Mouse (Mus musculus): ENCODE measurements around the gene Hdac10. TPM values are rescaled to one million over a fixed set of nuclear protein-coding genes. Genes with fewer than 3 reads are reported as not detected.

Hdac10 gene
- polyA plus RNA-seq, 1 experiment from 2014 or later, result 23.4 TPM

GRCm38 (mm10) chr15:89144965-89145364 lies 16.5 kb upstream of the Hdac10 start:
- Histone ChIP-seq H3K27me3 (ENCODE audit: control insufficient read depth, insufficient read depth, low read depth, low read length) (peaks cover 60% of the 10 kb centered on the region), H3K9ac (ENCODE audit: low read length) (no peak overlapping the region), H3K9me3 (ENCODE audit: control insufficient read depth, low read length) (no peaks in the 10 kb centered on the region), H3K4me2 (ENCODE audit: low read depth, low read length) (no peak overlapping the region), H3K4me3 (ENCODE audit: low read length) (no peak overlapping the region), H3K4me1 (replicated peaks; ENCODE audit: control insufficient read depth, insufficient read depth, low read length) (peaks cover 33% of the 10 kb centered on the region), H3K27ac (ENCODE audit: low read length) (no peak overlapping the region), H3K36me3 (ENCODE audit: control insufficient read depth, insufficient read depth, low read length) (no peaks in the 10 kb centered on the region)
- WGBS, result 79% methylated on average over 11 of the region's 11 CpGs
- no peak for ATAC-seq (ENCODE audit: low read depth)

GRCm38 (mm10) chr15:89143134-89143533 lies 14.6 kb upstream of the Hdac10 start:
- Histone ChIP-seq H3K4me2 (ENCODE audit: low read depth, low read length) (no peak overlapping the region), H3K4me1 (replicated peaks; ENCODE audit: control insufficient read depth, insufficient read depth, low read length) (peaks cover 32% of the 10 kb centered on the region), H3K27ac (ENCODE audit: low read length) (no peak overlapping the region), H3K4me3 (ENCODE audit: low read length) (no peak overlapping the region), H3K9me3 (ENCODE audit: control insufficient read depth, low read length) (no peaks in the 10 kb centered on the region), H3K36me3 (ENCODE audit: control insufficient read depth, insufficient read depth, low read length) (no peaks in the 10 kb centered on the region), H3K27me3 (ENCODE audit: control insufficient read depth, insufficient read depth, low read depth, low read length) (peaks cover 55% of the 10 kb centered on the region), H3K9ac (ENCODE audit: low read length) (no peak overlapping the region)
- 49% methylated on average over 2 of the region's 2 CpGs for WGBS
- ATAC-seq (ENCODE audit: low read depth), result no peak

GRCm38 (mm10) chr15:89141905-89142304 lies 13.4 kb upstream of the Hdac10 start:
- ATAC-seq (ENCODE audit: low read depth), result no peak
- H3K4me1 ChIP-seq (replicated peaks; ENCODE audit: control insufficient read depth, insufficient read depth, low read length), result peaks cover 22% of the 10 kb centered on the region
- H3K27me3 ChIP-seq (ENCODE audit: control insufficient read depth, insufficient read depth, low read depth, low read length), result peaks cover 44% of the 10 kb centered on the region
- 38% methylated on average over 4 of the region's 4 CpGs for WGBS
- no peaks in the 10 kb centered on the region for H3K36me3 ChIP-seq (ENCODE audit: control insufficient read depth, insufficient read depth, low read length)
- no peaks in the 10 kb centered on the region for H3K9me3 ChIP-seq (ENCODE audit: control insufficient read depth, low read length)
- H3K9ac ChIP-seq (ENCODE audit: low read length), result no peak overlapping the region
- H3K4me3 ChIP-seq (ENCODE audit: low read length), result no peak overlapping the region
- no peak overlapping the region for H3K27ac ChIP-seq (ENCODE audit: low read length)
- 0 out of 2 replicates have a peak overlapping the region, but pooled peaks have one; percentile 6 for H3K4me2 ChIP-seq (ENCODE audit: low read depth, low read length)

- H3K36me3 ChIP-seq (ENCODE audit: control insufficient read depth, insufficient read depth, low read length), result no peaks in the 10 kb centered on the region
- H3K27me3 ChIP-seq (ENCODE audit: control insufficient read depth, insufficient read depth, low read depth, low read length), result peaks cover 42% of the 10 kb centered on the region
- ATAC-seq (ENCODE audit: low read depth), result no peak
- peaks cover 17% of the 10 kb centered on the region for H3K4me1 ChIP-seq (replicated peaks; ENCODE audit: control insufficient read depth, insufficient read depth, low read length)
- H3K4me2 ChIP-seq (ENCODE audit: low read depth, low read length), result peak overlapping the region; percentile 91; the same call in 1 of the 2 replicates
- no peak overlapping the region for H3K9ac ChIP-seq (ENCODE audit: low read length)
- no peaks in the 10 kb centered on the region for H3K9me3 ChIP-seq (ENCODE audit: control insufficient read depth, low read length)
- H3K4me3 ChIP-seq (ENCODE audit: low read length), result no peak overlapping the region
- no peak overlapping the region for H3K27ac ChIP-seq (ENCODE audit: low read length)
- WGBS, result 14% methylated on average over 5 of the region's 5 CpGs
Measured at GRCm38 (mm10) chr15:89141443-89141842, 12.9 kb upstream of the Hdac10 start.

GRCm38 (mm10) chr15:89140659-89141252 lies 12.3 kb upstream of the Hdac10 start, which contains the start of gene Mapk12:
Mapk12 (minus strand) TSS chr15:89140703.
- H3K27me3 ChIP-seq (ENCODE audit: control insufficient read depth, insufficient read depth, low read depth, low read length), result peaks cover 37% of the 10 kb centered on the region
- under 1% methylated on average over 21 of the region's 21 CpGs for WGBS

GRCm38 (mm10) chr15:89140048-89140658 lies 11.7 kb upstream of the Hdac10 start:
- Histone ChIP-seq H3K4me3 (ENCODE audit: low read length) (peak overlapping the region; percentile 60), H3K27me3 (ENCODE audit: control insufficient read depth, insufficient read depth, low read depth, low read length) (peaks cover 32% of the 10 kb centered on the region), H3K27ac (ENCODE audit: low read length) (peak overlapping the region; percentile 37), H3K36me3 (ENCODE audit: control insufficient read depth, insufficient read depth, low read length) (no peaks in the 10 kb centered on the region), H3K9ac (ENCODE audit: low read length) (peak overlapping the region; percentile 71), H3K9me3 (ENCODE audit: control insufficient read depth, low read length) (no peaks in the 10 kb centered on the region), H3K4me2 (ENCODE audit: low read depth, low read length) (peak overlapping the region; percentile 91), H3K4me1 (replicated peaks; ENCODE audit: control insufficient read depth, insufficient read depth, low read length) (peaks cover 15% of the 10 kb centered on the region)
- ATAC-seq (ENCODE audit: low read depth), result peak; percentile 42; the same call in 1 of the 2 replicates
- 0% methylated on average over 53 of the region's 53 CpGs for WGBS

More at GRCm38 (mm10) chr15:89140659-89141252, 12.3 kb upstream of the Hdac10 start, which contains the start of gene Mapk12:
- no peaks in the 10 kb centered on the region for H3K36me3 ChIP-seq (ENCODE audit: control insufficient read depth, insufficient read depth, low read length)
- no peaks in the 10 kb centered on the region for H3K9me3 ChIP-seq (ENCODE audit: control insufficient read depth, low read length)
- peak within 1 kb of the TSS; percentile 91 for H3K4me2 ChIP-seq (ENCODE audit: low read depth, low read length)
- H3K4me3 ChIP-seq (ENCODE audit: low read length), result peak within 1 kb of the TSS; percentile 60
- H3K27ac ChIP-seq (ENCODE audit: low read length), result peak within 1 kb of the TSS; percentile 37
- ATAC-seq (ENCODE audit: low read depth), result peak; percentile 73
- H3K4me1 ChIP-seq (replicated peaks; ENCODE audit: control insufficient read depth, insufficient read depth, low read length), result peaks cover 15% of the 10 kb centered on the region
- peak within 1 kb of the TSS; percentile 71 for H3K9ac ChIP-seq (ENCODE audit: low read length)

- H3K9ac ChIP-seq (ENCODE audit: low read length), result no peak overlapping the region
- ATAC-seq (ENCODE audit: low read depth), result no peak
- no peak overlapping the region for H3K27ac ChIP-seq (ENCODE audit: low read length)
- peaks cover 15% of the 10 kb centered on the region for H3K4me1 ChIP-seq (replicated peaks; ENCODE audit: control insufficient read depth, insufficient read depth, low read length)
- H3K36me3 ChIP-seq (ENCODE audit: control insufficient read depth, insufficient read depth, low read length), result no peaks in the 10 kb centered on the region
- H3K27me3 ChIP-seq (ENCODE audit: control insufficient read depth, insufficient read depth, low read depth, low read length), result peaks cover 30% of the 10 kb centered on the region
- no peaks in the 10 kb centered on the region for H3K9me3 ChIP-seq (ENCODE audit: control insufficient read depth, low read length)
- WGBS, result 91% methylated on average over 6 of the region's 6 CpGs
- no peak overlapping the region for H3K4me2 ChIP-seq (ENCODE audit: low read depth, low read length)
- H3K4me3 ChIP-seq (ENCODE audit: low read length), result no peak overlapping the region
Measured at GRCm38 (mm10) chr15:89138531-89138930, 10.0 kb upstream of the Hdac10 start.

GRCm38 (mm10) chr15:89138046-89138405 lies 9.5 kb upstream of the Hdac10 start:
- Histone ChIP-seq H3K27ac (ENCODE audit: low read length) (no peak overlapping the region), H3K27me3 (ENCODE audit: control insufficient read depth, insufficient read depth, low read depth, low read length) (peaks cover 30% of the 10 kb centered on the region), H3K4me2 (ENCODE audit: low read depth, low read length) (no peak overlapping the region), H3K4me3 (ENCODE audit: low read length) (no peak overlapping the region), H3K9ac (ENCODE audit: low read length) (no peak overlapping the region), H3K9me3 (ENCODE audit: control insufficient read depth, low read length) (no peaks in the 10 kb centered on the region), H3K36me3 (ENCODE audit: control insufficient read depth, insufficient read depth, low read length) (no peaks in the 10 kb centered on the region), H3K4me1 (replicated peaks; ENCODE audit: control insufficient read depth, insufficient read depth, low read length) (peaks cover 15% of the 10 kb centered on the region)
- WGBS, result 77% methylated on average over 7 of the region's 7 CpGs
- ATAC-seq (ENCODE audit: low read depth), result no peak

- no peak for ATAC-seq (ENCODE audit: low read depth)
- Histone ChIP-seq H3K9ac (ENCODE audit: low read length) (no peak overlapping the region), H3K27ac (ENCODE audit: low read length) (no peak overlapping the region), H3K4me1 (replicated peaks; ENCODE audit: control insufficient read depth, insufficient read depth, low read length) (peaks cover 15% of the 10 kb centered on the region), H3K9me3 (ENCODE audit: control insufficient read depth, low read length) (no peaks in the 10 kb centered on the region), H3K4me3 (ENCODE audit: low read length) (no peak overlapping the region), H3K36me3 (ENCODE audit: control insufficient read depth, insufficient read depth, low read length) (no peaks in the 10 kb centered on the region), H3K27me3 (ENCODE audit: control insufficient read depth, insufficient read depth, low read depth, low read length) (peaks cover 30% of the 10 kb centered on the region), H3K4me2 (ENCODE audit: low read depth, low read length) (no peak overlapping the region)
- 70% methylated on average over 11 of the region's 11 CpGs for WGBS
Measured at GRCm38 (mm10) chr15:89137378-89138045, 9.0 kb upstream of the Hdac10 start.

Data from lung, embryonic 16.5 days (tissue).